Mouse (Mus musculus): ENCODE measurements around the gene Sun5. TPM values are rescaled to one million over a fixed set of nuclear protein-coding genes. Genes with fewer than 3 reads are reported as not detected.
A peak's percentile ranks its signal among the peaks of the same experiment; 100 is the strongest.
"Not testable (repeated sequence)": the region's sequence is repeated elsewhere in the genome, so short reads cannot be mapped to it uniquely, and the experiment has no call there.

Sun5 gene
- total and polyA plus RNA-seq, 3 experiments = 0.30 TPM; not detected in 2

DNA sequence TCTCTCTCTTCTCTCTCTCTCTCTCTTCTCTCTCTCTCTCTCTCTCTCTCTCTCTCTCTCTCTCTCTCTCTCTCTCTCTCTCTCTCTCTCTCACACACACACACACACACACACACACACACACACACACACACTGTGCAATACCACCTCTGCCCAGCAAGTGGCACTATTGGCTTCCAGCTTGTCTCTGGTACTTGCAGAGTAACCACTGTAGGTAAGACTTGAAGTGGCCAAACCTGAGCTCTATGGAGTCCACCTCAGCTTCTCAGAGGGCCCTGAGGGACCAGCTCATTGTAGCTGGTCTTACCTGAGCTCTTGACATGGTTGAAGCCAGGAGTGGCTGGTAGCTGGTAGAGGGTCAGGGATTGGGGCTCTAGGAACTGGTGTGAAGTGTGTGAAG, 63.4 kb downstream of the Sun5 start:
- H3K9ac ChIP-seq (ENCODE audit: insufficient read depth, low read depth); H3K9me3 ChIP-seq (replicated peaks; ENCODE audit: low read length); dilution Hi-C loops (cut with MboI; ENCODE audit: extremely low pct_ligation_motif_present, extremely low pct_unique_long_range_greater_than_20kb, low sequenced_read_pairs); H3K79me2 ChIP-seq (replicated peaks; ENCODE audit: control insufficient read depth, extremely low read depth, insufficient read depth, poor library complexity, severe bottlenecking); H3K36me3 ChIP-seq (replicated peaks in 1 of 2; ENCODE audit: control insufficient read depth in 1 of 2, insufficient read depth in 1 of 2, low read length in 1 of 2); H3K4me2 ChIP-seq (ENCODE audit: insufficient read depth, low read depth, poor library complexity, severe bottlenecking); H3K4me3 ChIP-seq (replicated peaks in 1 of 3; ENCODE audit: low read depth in 2 of 3, low read length in 2 of 3, poor library complexity in 1 of 3); H3K27ac ChIP-seq (ENCODE audit: insufficient read depth, low read depth); in situ Hi-C loops (cut with MboI; ENCODE audit: low pct_ligation_motif_present, low pct_unique_long_range_greater_than_20kb, low sequenced_read_pairs); H3K4me1 ChIP-seq (ENCODE audit: control insufficient read depth in 1 of 2, insufficient read depth in 2 of 2): not testable (repeated sequence)
- H3K27me3 ChIP-seq (replicated peaks) = peaks cover 58% of the 10 kb centered on the region
- peak; percentile 51 for DNase-seq (ENCODE audit: extremely low read depth)
- TF ChIP-seq NELFE (IDR thresholded peaks at IDR 0.05; ENCODE audit: low read depth, low read length) = peak; percentile 32; the same call in 1 of the 2 replicates
- peak; percentile 66 for TF ChIP-seq RAD21 (IDR thresholded peaks at IDR 0.05; ENCODE audit: low read depth, low read length)
- peak; percentile 21 to 74; a peak in 3 of 4 replicates for TF ChIP-seq CTCF (conservative IDR thresholded peaks at IDR 0.05 in 1 of 2, IDR thresholded peaks at IDR 0.05 in 1 of 2; ENCODE audit: low read depth in 2 of 2, low read length in 2 of 2)
- peak; percentile 55 for TF ChIP-seq SMC3 (IDR thresholded peaks at IDR 0.05; ENCODE audit: low read depth, low read length)

Other genes with a start within 250 kb of the Sun5 start
- 18.9 and 22.2 TPM in 2 replicates for gene Commd7, start 238.3 kb downstream of the Sun5 start, total RNA-seq (2012; rRNA removed)
- 28.4 and 29.1 TPM in 2 replicates for gene Commd7, start 238.3 kb downstream of the Sun5 start, total RNA-seq (2014; rRNA removed)
- gene Commd7, start 238.3 kb downstream of the Sun5 start, polyA plus RNA-seq (2012; ENCODE audit: insufficient read length, low read depth) = 34.7 and 35.2 TPM in 2 replicates
- gene Dnmt3b, start 221.6 kb downstream of the Sun5 start, total RNA-seq (2012; rRNA removed) = 8.4 TPM in 2 replicates
- gene Dnmt3b, start 221.6 kb downstream of the Sun5 start, total RNA-seq (2014; rRNA removed) = 5.3 and 6.0 TPM in 2 replicates
- 8.9 and 9.4 TPM in 2 replicates for gene Dnmt3b, start 221.6 kb downstream of the Sun5 start, polyA plus RNA-seq (2012; ENCODE audit: insufficient read length, low read depth)
- 0.04 TPM in 1 of 2 replicates, not detected in the other for gene Dnmt3c, start 174.4 kb downstream of the Sun5 start, total RNA-seq (2012; rRNA removed)
- gene Dnmt3c, start 174.4 kb downstream of the Sun5 start, total RNA-seq (2014; rRNA removed) = 0.14 TPM in 1 of 2 replicates, not detected in the other
- not detected in 2 replicates for gene Dnmt3c, start 174.4 kb downstream of the Sun5 start, polyA plus RNA-seq (2012; ENCODE audit: insufficient read length, low read depth)
- 30.8 and 44.7 TPM in 2 replicates for gene Mapre1, start 129.8 kb downstream of the Sun5 start, total RNA-seq (2012; rRNA removed)
- 136 and 163 TPM in 2 replicates for gene Mapre1, start 129.8 kb downstream of the Sun5 start, total RNA-seq (2014; rRNA removed)
- 134 and 148 TPM in 2 replicates for gene Mapre1, start 129.8 kb downstream of the Sun5 start, polyA plus RNA-seq (2012; ENCODE audit: insufficient read length, low read depth)
- 0.21 and 0.42 TPM in 2 replicates for gene Efcab8, start 91.2 kb downstream of the Sun5 start, total RNA-seq (2012; rRNA removed)
- 0.08 TPM in 1 of 2 replicates, not detected in the other for gene Efcab8, start 91.2 kb downstream of the Sun5 start, total RNA-seq (2014; rRNA removed)
- gene Efcab8, start 91.2 kb downstream of the Sun5 start, polyA plus RNA-seq (2012; ENCODE audit: insufficient read length, low read depth) = 0.15 and 0.39 TPM in 2 replicates
- not detected in 2 replicates for gene Bpifb2, start 4.0 kb upstream of the Sun5 start, total RNA-seq (2012; rRNA removed)
- not detected in 2 replicates for gene Bpifb2, start 4.0 kb upstream of the Sun5 start, total RNA-seq (2014; rRNA removed)
- gene Bpifb2, start 4.0 kb upstream of the Sun5 start, polyA plus RNA-seq (2012; ENCODE audit: insufficient read length, low read depth) = not detected in 2 replicates
- not detected in 2 replicates for gene Bpifb6, start 29.3 kb upstream of the Sun5 start, total RNA-seq (2012; rRNA removed)
- not detected in 2 replicates for gene Bpifb6, start 29.3 kb upstream of the Sun5 start, total RNA-seq (2014; rRNA removed)
- gene Bpifb6, start 29.3 kb upstream of the Sun5 start, polyA plus RNA-seq (2012; ENCODE audit: insufficient read length, low read depth) = not detected in 2 replicates
- not detected in 2 replicates for gene Bpifb3, start 47.1 kb upstream of the Sun5 start, total RNA-seq (2012; rRNA removed)
- not detected in 2 replicates for gene Bpifb3, start 47.1 kb upstream of the Sun5 start, total RNA-seq (2014; rRNA removed)
- not detected in 2 replicates for gene Bpifb3, start 47.1 kb upstream of the Sun5 start, polyA plus RNA-seq (2012; ENCODE audit: insufficient read length, low read depth)
- gene Bpifb4, start 67.1 kb upstream of the Sun5 start, total RNA-seq (2012; rRNA removed) = not detected in 2 replicates
- gene Bpifb4, start 67.1 kb upstream of the Sun5 start, total RNA-seq (2014; rRNA removed) = not detected in 2 replicates
- not detected in 2 replicates for gene Bpifb4, start 67.1 kb upstream of the Sun5 start, polyA plus RNA-seq (2012; ENCODE audit: insufficient read length, low read depth)
- gene Bpifa6, start 103.9 kb upstream of the Sun5 start, total RNA-seq (2012; rRNA removed) = not detected in 2 replicates
- gene Bpifa6, start 103.9 kb upstream of the Sun5 start, total RNA-seq (2014; rRNA removed) = not detected in 2 replicates
- gene Bpifa6, start 103.9 kb upstream of the Sun5 start, polyA plus RNA-seq (2012; ENCODE audit: insufficient read length, low read depth) = not detected in 2 replicates
- gene Bpifa2, start 137.2 kb upstream of the Sun5 start, total RNA-seq (2012; rRNA removed) = not detected in 2 replicates
- gene Bpifa2, start 137.2 kb upstream of the Sun5 start, total RNA-seq (2014; rRNA removed) = not detected in 2 replicates
- gene Bpifa2, start 137.2 kb upstream of the Sun5 start, polyA plus RNA-seq (2012; ENCODE audit: insufficient read length, low read depth) = not detected in 2 replicates